Mouse (Mus musculus): ENCODE results near the gene Olfr613. TPM values are rescaled to one million over a fixed set of nuclear protein-coding genes. Genes with fewer than 3 reads are reported as not detected.
"Not testable (repeated sequence)": the region's sequence is repeated elsewhere in the genome, so short reads cannot be mapped to it uniquely, and the experiment has no call there.

Olfr613 gene
- total RNA-seq (2015; ENCODE audit: low replicate concordance), result not detected in 2 replicates
- total RNA-seq (2017; ENCODE audit: low replicate concordance), result 0.70 TPM in 1 of 2 replicates, not detected in the other

- ATAC-seq (replicated peaks; ENCODE audit: low FRiP score, poor library complexity, severe bottlenecking), result no peak
Observed at GRCm38 (mm10) chr7:103547774-103548173, at the start of gene Olfr613. Gene Olfr613, plus strand, starts transcription at chr7:103548074.

DNA sequence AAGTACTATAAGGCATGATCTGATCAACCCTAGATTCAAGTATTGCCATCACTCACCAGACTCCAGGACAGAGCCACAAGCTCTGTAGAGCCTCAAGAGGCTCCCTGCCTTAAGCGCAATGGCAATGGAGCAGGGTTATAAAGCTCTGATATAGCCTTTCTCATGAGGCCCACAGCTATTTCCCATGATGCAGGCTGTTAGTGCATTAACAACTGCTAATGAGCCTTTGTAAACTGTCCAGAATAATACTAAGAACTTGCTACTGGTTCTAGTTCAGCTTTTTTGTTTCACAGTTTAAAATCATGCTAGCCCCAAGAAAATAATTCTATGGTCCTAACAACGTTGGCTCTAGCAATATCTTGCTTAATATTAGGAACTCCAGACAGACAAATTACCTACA lies 35.9 kb upstream of the Olfr613 start, which contains the start of gene Olfr610:
Olfr610 (minus strand) TSS at position 101 of the 400 bp plus-strand sequence.
- ATAC-seq (replicated peaks; ENCODE audit: low FRiP score, poor library complexity, severe bottlenecking), result no peak

GRCm38 (mm10) chr7:103520746-103521145 lies 27.1 kb upstream of the Olfr613 start, which contains the start of gene Olfr611:
Gene Olfr611, minus strand, starts transcription at chr7:103520846.
- ATAC-seq (replicated peaks; ENCODE audit: low FRiP score, poor library complexity, severe bottlenecking), result not testable (repeated sequence)

DNA sequence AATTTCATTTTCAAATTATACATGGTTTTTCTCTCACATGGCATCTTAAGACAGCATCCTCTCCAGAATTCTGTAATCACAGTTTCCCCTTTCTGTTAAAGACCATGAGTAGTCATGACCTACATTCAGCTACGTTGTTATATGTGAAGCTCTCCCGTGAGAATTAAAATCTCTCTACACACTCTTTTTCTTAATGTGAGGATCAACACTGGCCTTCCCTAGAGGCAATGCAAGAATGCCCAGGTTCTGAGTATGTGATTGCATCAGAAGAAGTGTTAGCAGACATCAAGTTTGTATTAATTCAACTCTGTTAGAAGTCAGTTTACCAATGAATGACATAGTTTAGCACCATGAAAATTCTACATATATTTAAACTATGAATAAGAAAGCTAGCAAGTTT lies 5.3 kb upstream of the Olfr613 start, which contains the start of gene Olfr612:
Olfr612 (minus strand) TSS at position 101 of the 400 bp plus-strand sequence.
- not testable (repeated sequence) for ATAC-seq (replicated peaks; ENCODE audit: low FRiP score, poor library complexity, severe bottlenecking)

GRCm38 (mm10) chr7:103555779-103556178 lies 7.9 kb downstream of the Olfr613 start, which contains the start of gene Olfr615:
Gene Olfr615, plus strand, starts transcription at chr7:103556079.
- ATAC-seq (replicated peaks; ENCODE audit: low FRiP score, poor library complexity, severe bottlenecking), result no peak

DNA sequence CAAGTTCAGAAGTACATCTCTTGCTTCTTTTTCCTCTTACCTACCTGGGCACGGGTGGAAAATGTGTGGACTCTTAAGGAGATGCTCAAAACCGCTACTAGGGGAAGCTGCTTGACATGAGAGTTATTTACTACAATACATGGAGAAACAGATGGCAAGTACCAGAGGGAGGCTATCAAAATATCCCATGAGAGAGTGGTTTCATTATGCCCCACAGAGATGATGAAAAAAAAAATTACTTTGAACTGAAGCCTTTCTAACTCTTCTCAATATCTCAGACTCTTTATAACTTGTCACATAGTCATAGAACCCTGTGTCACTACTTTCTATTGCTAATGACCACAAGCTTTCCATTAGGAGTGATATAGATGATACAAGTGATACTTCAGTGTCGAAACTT lies 21.2 kb downstream of the Olfr613 start, which contains the start of gene Olfr616:
Olfr616 (minus strand) TSS at position 101 of the 400 bp plus-strand sequence.
- no peak for ATAC-seq (replicated peaks; ENCODE audit: low FRiP score, poor library complexity, severe bottlenecking)

- no peak for ATAC-seq (replicated peaks; ENCODE audit: low FRiP score, poor library complexity, severe bottlenecking)
Observed at GRCm38 (mm10) chr7:103572761-103573160, 24.9 kb downstream of the Olfr613 start, which contains the start of gene Olfr617. Gene Olfr617, plus strand, starts transcription at chr7:103573061.

GRCm38 (mm10) chr7:103589803-103590202 lies 41.9 kb downstream of the Olfr613 start, which contains the start of gene Olfr618:
Gene Olfr618, plus strand, starts transcription at chr7:103590103.
- ATAC-seq (replicated peaks; ENCODE audit: low FRiP score, poor library complexity, severe bottlenecking), result no peak

GRCm38 (mm10) chr7:103600275-103600674 lies 52.4 kb downstream of the Olfr613 start, which contains the start of gene Olfr619:
Gene Olfr619, plus strand, starts transcription at chr7:103600575.
- ATAC-seq (replicated peaks; ENCODE audit: low FRiP score, poor library complexity, severe bottlenecking), result no peak

Other genes with a start within 250 kb of the Olfr613 start
Only the 30 nearest of the 33 such genes appear.
- not detected in 2 replicates for gene Olfr598, start 224.5 kb upstream of the Olfr613 start, total RNA-seq (2015; ENCODE audit: low replicate concordance)
- not detected in 2 replicates for gene Olfr598, start 224.5 kb upstream of the Olfr613 start, total RNA-seq (2017; ENCODE audit: low replicate concordance)
- not detected in 2 replicates for gene Olfr599, start 212.2 kb upstream of the Olfr613 start, total RNA-seq (2015; ENCODE audit: low replicate concordance)
- not detected in 2 replicates for gene Olfr599, start 212.2 kb upstream of the Olfr613 start, total RNA-seq (2017; ENCODE audit: low replicate concordance)
- gene Olfr600, start 198.4 kb upstream of the Olfr613 start, total RNA-seq (2015; ENCODE audit: low replicate concordance), result not detected in 2 replicates
- gene Olfr600, start 198.4 kb upstream of the Olfr613 start, total RNA-seq (2017; ENCODE audit: low replicate concordance), result not detected in 2 replicates
- not detected in 2 replicates for gene Olfr601, start 185.4 kb upstream of the Olfr613 start, total RNA-seq (2015; ENCODE audit: low replicate concordance)
- not detected in 2 replicates for gene Olfr601, start 185.4 kb upstream of the Olfr613 start, total RNA-seq (2017; ENCODE audit: low replicate concordance)
- not detected in 2 replicates for gene Olfr603, start 161.9 kb upstream of the Olfr613 start, total RNA-seq (2015; ENCODE audit: low replicate concordance)
- not detected in 2 replicates for gene Olfr603, start 161.9 kb upstream of the Olfr613 start, total RNA-seq (2017; ENCODE audit: low replicate concordance)
- not detected in 2 replicates for gene Usp17lc, start 133.0 kb upstream of the Olfr613 start, total RNA-seq (2015; ENCODE audit: low replicate concordance)
- gene Usp17lc, start 133.0 kb upstream of the Olfr613 start, total RNA-seq (2017; ENCODE audit: low replicate concordance), result not detected in 2 replicates
- gene Olfr605, start 102.6 kb upstream of the Olfr613 start, total RNA-seq (2015; ENCODE audit: low replicate concordance), result not detected in 2 replicates
- not detected in 2 replicates for gene Olfr605, start 102.6 kb upstream of the Olfr613 start, total RNA-seq (2017; ENCODE audit: low replicate concordance)
- gene Olfr606, start 99.0 kb upstream of the Olfr613 start, total RNA-seq (2015; ENCODE audit: low replicate concordance), result not detected in 2 replicates
- gene Olfr606, start 99.0 kb upstream of the Olfr613 start, total RNA-seq (2017; ENCODE audit: low replicate concordance), result not detected in 2 replicates
- not detected in 2 replicates for gene Olfr607, start 83.9 kb upstream of the Olfr613 start, total RNA-seq (2015; ENCODE audit: low replicate concordance)
- gene Olfr607, start 83.9 kb upstream of the Olfr613 start, total RNA-seq (2017; ENCODE audit: low replicate concordance), result not detected in 2 replicates
- not detected in 2 replicates for gene Olfr608, start 78.2 kb upstream of the Olfr613 start, total RNA-seq (2015; ENCODE audit: low replicate concordance)
- gene Olfr608, start 78.2 kb upstream of the Olfr613 start, total RNA-seq (2017; ENCODE audit: low replicate concordance), result not detected in 2 replicates
- gene Olfr609, start 50.0 kb upstream of the Olfr613 start, total RNA-seq (2015; ENCODE audit: low replicate concordance), result not detected in 2 replicates
- gene Olfr609, start 50.0 kb upstream of the Olfr613 start, total RNA-seq (2017; ENCODE audit: low replicate concordance), result not detected in 2 replicates
- gene Olfr610, start 36.0 kb upstream of the Olfr613 start, total RNA-seq (2015; ENCODE audit: low replicate concordance), result not detected in 2 replicates
- not detected in 2 replicates for gene Olfr610, start 36.0 kb upstream of the Olfr613 start, total RNA-seq (2017; ENCODE audit: low replicate concordance)
- not detected in 2 replicates for gene Olfr611, start 27.2 kb upstream of the Olfr613 start, total RNA-seq (2015; ENCODE audit: low replicate concordance)
- gene Olfr611, start 27.2 kb upstream of the Olfr613 start, total RNA-seq (2017; ENCODE audit: low replicate concordance), result not detected in 2 replicates
- not detected in 2 replicates for gene Olfr612, start 5.4 kb upstream of the Olfr613 start, total RNA-seq (2015; ENCODE audit: low replicate concordance)
- gene Olfr612, start 5.4 kb upstream of the Olfr613 start, total RNA-seq (2017; ENCODE audit: low replicate concordance), result 0.85 TPM in 1 of 2 replicates, not detected in the other
- gene Olfr615, start 8.0 kb downstream of the Olfr613 start, total RNA-seq (2015; ENCODE audit: low replicate concordance), result not detected in 2 replicates
- not detected in 2 replicates for gene Olfr615, start 8.0 kb downstream of the Olfr613 start, total RNA-seq (2017; ENCODE audit: low replicate concordance)
- not detected in 2 replicates for gene Olfr616, start 21.1 kb downstream of the Olfr613 start, total RNA-seq (2015; ENCODE audit: low replicate concordance)
- not detected in 2 replicates for gene Olfr616, start 21.1 kb downstream of the Olfr613 start, total RNA-seq (2017; ENCODE audit: low replicate concordance)
- not detected in 2 replicates for gene Olfr617, start 25.0 kb downstream of the Olfr613 start, total RNA-seq (2015; ENCODE audit: low replicate concordance)
- gene Olfr617, start 25.0 kb downstream of the Olfr613 start, total RNA-seq (2017; ENCODE audit: low replicate concordance), result not detected in 2 replicates
- gene Olfr618, start 42.0 kb downstream of the Olfr613 start, total RNA-seq (2015; ENCODE audit: low replicate concordance), result not detected in 2 replicates
- not detected in 2 replicates for gene Olfr618, start 42.0 kb downstream of the Olfr613 start, total RNA-seq (2017; ENCODE audit: low replicate concordance)
- not detected in 2 replicates for gene Olfr619, start 52.5 kb downstream of the Olfr613 start, total RNA-seq (2015; ENCODE audit: low replicate concordance)
- not detected in 2 replicates for gene Olfr619, start 52.5 kb downstream of the Olfr613 start, total RNA-seq (2017; ENCODE audit: low replicate concordance)
- not detected in 2 replicates for gene Olfr620, start 64.5 kb downstream of the Olfr613 start, total RNA-seq (2015; ENCODE audit: low replicate concordance)
- not detected in 2 replicates for gene Olfr620, start 64.5 kb downstream of the Olfr613 start, total RNA-seq (2017; ENCODE audit: low replicate concordance)
- gene Olfr622, start 94.6 kb downstream of the Olfr613 start, total RNA-seq (2015; ENCODE audit: low replicate concordance), result not detected in 2 replicates
- not detected in 2 replicates for gene Olfr622, start 94.6 kb downstream of the Olfr613 start, total RNA-seq (2017; ENCODE audit: low replicate concordance)
- not detected in 2 replicates for gene Olfr623, start 115.6 kb downstream of the Olfr613 start, total RNA-seq (2015; ENCODE audit: low replicate concordance)
- gene Olfr623, start 115.6 kb downstream of the Olfr613 start, total RNA-seq (2017; ENCODE audit: low replicate concordance), result not detected in 2 replicates
- 0.21 TPM in 1 of 2 replicates, not detected in the other for gene Olfr624, start 123.1 kb downstream of the Olfr613 start, total RNA-seq (2015; ENCODE audit: low replicate concordance)
- gene Olfr624, start 123.1 kb downstream of the Olfr613 start, total RNA-seq (2017; ENCODE audit: low replicate concordance), result not detected in 2 replicates
- gene Olfr625-ps1, start 134.6 kb downstream of the Olfr613 start, total RNA-seq (2015; ENCODE audit: low replicate concordance), result not detected in 2 replicates
- not detected in 2 replicates for gene Olfr625-ps1, start 134.6 kb downstream of the Olfr613 start, total RNA-seq (2017; ENCODE audit: low replicate concordance)
- gene Olfr243, start 166.6 kb downstream of the Olfr613 start, total RNA-seq (2015; ENCODE audit: low replicate concordance), result not detected in 2 replicates
- 0.28 TPM in 1 of 2 replicates, not detected in the other for gene Olfr243, start 166.6 kb downstream of the Olfr613 start, total RNA-seq (2017; ENCODE audit: low replicate concordance)
- not detected in 2 replicates for gene Olfr628, start 182.3 kb downstream of the Olfr613 start, total RNA-seq (2015; ENCODE audit: low replicate concordance)
- not detected in 2 replicates for gene Olfr628, start 182.3 kb downstream of the Olfr613 start, total RNA-seq (2017; ENCODE audit: low replicate concordance)
- not detected in 2 replicates for gene Olfr629, start 196.9 kb downstream of the Olfr613 start, total RNA-seq (2015; ENCODE audit: low replicate concordance)
- 0.43 TPM in 1 of 2 replicates, not detected in the other for gene Olfr629, start 196.9 kb downstream of the Olfr613 start, total RNA-seq (2017; ENCODE audit: low replicate concordance)
- not detected in 2 replicates for gene Olfr630, start 209.3 kb downstream of the Olfr613 start, total RNA-seq (2015; ENCODE audit: low replicate concordance)
- 1.5 TPM in 1 of 2 replicates, not detected in the other for gene Olfr630, start 209.3 kb downstream of the Olfr613 start, total RNA-seq (2017; ENCODE audit: low replicate concordance)
- gene Olfr69, start 223.5 kb downstream of the Olfr613 start, total RNA-seq (2015; ENCODE audit: low replicate concordance), result 2.7 and 5.6 TPM in 2 replicates
- gene Olfr69, start 223.5 kb downstream of the Olfr613 start, total RNA-seq (2017; ENCODE audit: low replicate concordance), result 0.70 and 1.1 TPM in 2 replicates
- gene Olfr68, start 231.6 kb downstream of the Olfr613 start, total RNA-seq (2015; ENCODE audit: low replicate concordance), result 1.0 and 1.3 TPM in 2 replicates
- gene Olfr68, start 231.6 kb downstream of the Olfr613 start, total RNA-seq (2017; ENCODE audit: low replicate concordance), result 1.4 and 1.5 TPM in 2 replicates

All from erythroblast, adult 5-6 weeks (primary cell).